Comparison of ENCODE assay signal across 1 mouse cellular context in the genomic region with DNA sequence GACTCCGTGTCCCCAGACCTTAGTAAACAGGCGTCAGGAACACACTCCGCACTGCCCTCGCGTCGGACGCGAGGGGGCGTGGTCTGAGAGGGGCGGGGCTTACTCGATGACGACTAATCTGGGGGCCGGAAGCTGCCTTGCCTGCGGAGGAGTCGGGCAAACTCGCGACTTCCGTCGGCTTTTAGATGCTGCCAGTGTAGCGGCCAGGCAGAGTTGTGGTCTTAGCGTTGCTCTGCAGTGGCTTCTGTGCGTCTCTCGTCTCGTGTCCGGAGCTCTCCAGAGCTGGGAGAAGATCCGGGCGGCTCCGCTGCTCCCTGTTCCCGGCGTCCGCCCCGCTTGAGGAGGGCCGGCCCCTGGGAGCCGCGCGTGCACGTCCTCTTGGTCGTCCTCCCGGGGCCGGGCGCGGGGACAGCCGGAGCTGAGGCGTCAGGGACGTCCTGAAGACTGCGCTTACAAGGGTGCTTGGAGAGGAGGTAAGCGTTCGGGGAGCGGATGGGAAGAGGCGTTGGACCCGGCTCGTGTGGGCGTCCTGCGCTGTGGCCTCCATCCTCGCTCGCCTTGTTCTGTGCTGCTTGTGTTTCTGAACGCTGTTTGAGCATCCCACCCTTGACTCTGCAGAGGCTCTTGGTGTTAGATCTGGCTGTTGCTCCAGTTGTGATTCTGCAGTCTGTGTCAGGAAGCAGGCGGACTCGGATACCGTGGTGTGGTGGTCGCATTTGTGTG.
TF ChIP-seq lines count a peak whose summit lies in the region.

A gene (plus strand): TSS at position 181 of the 723 bp plus-strand sequence.

TF ChIP-seq in CH12.LX, 34 proteins besides CTCF, POLR2A, EP300 and RAD21 (continued from another document):
- TF ChIP-seq E2F4 (IDR thresholded peaks at IDR 0.05; ENCODE audit: insufficient replicate concordance, low read depth, low read length) (no peak), KAT2A (IDR thresholded peaks at IDR 0.05; ENCODE audit: insufficient replicate concordance, low read length) (peak; percentile 77; the same call in 1 of the 2 replicates), TBP (conservative IDR thresholded peaks at IDR 0.05; ENCODE audit: low read depth, low read length) (peak; percentile 71), ZKSCAN1 (IDR thresholded peaks at IDR 0.05; ENCODE audit: borderline replicate concordance, low read depth, low read length) (no peak), MAZ (IDR thresholded peaks at IDR 0.05; ENCODE audit: low read depth, low read length) (0 out of 2 replicates have a peak, but pooled peaks have one; percentile 32), ZNF384 (IDR thresholded peaks at IDR 0.05; ENCODE audit: low read depth, low read length) (no peak), USF1 (IDR thresholded peaks at IDR 0.05; ENCODE audit: low read depth, low read length) (no peak), UBTF (IDR thresholded peaks at IDR 0.05; ENCODE audit: low read depth, low read length) (0 out of 2 replicates have a peak, but pooled peaks have one; percentile 50), IRF4 (IDR thresholded peaks at IDR 0.05; ENCODE audit: low read depth, low read length) (peak; percentile 37; the same call in 1 of the 2 replicates), GABPA (IDR thresholded peaks at IDR 0.05; ENCODE audit: insufficient replicate concordance, low read depth, low read length) (no peak), ZC3H11A (IDR thresholded peaks at IDR 0.05; ENCODE audit: low read depth, low read length) (no peak), SIN3A (IDR thresholded peaks at IDR 0.05; ENCODE audit: low read length) (peak; percentile 94), MEF2A (IDR thresholded peaks at IDR 0.05; ENCODE audit: borderline replicate concordance, low read depth, low read length) (peak; percentile 72; the same call in 1 of the 2 replicates), NRF1 (IDR thresholded peaks at IDR 0.05; ENCODE audit: low read depth, low read length) (peak; percentile 45), CHD1 (IDR thresholded peaks at IDR 0.05; ENCODE audit: low read depth, low read length) (no peak), MXI1 (IDR thresholded peaks at IDR 0.05; ENCODE audit: low read depth, low read length) (peak; percentile 92), JUN (IDR thresholded peaks at IDR 0.05; ENCODE audit: insufficient read depth, low read depth, low read length) (no peak), ETS1 (conservative IDR thresholded peaks at IDR 0.05; ENCODE audit: low read depth, low read length) (0 out of 2 replicates have a peak, but pooled peaks have one; percentile 15), HCFC1 (IDR thresholded peaks at IDR 0.05; ENCODE audit: low read depth, low read length) (peak; percentile 92), NELFE (IDR thresholded peaks at IDR 0.05; ENCODE audit: low read depth, low read length) (peak; percentile 86)
